Mouse (Mus musculus) left cerebral cortex, adult 11 months (tissue): ENCODE measurements at regions not wholly inside any gene's neighbourhood (a gene's known extent, or its start where the extent isn't known, plus 50 kb on each side); places are given as distances from the start of the nearest gene placed in this dataset.

Source experiments
- DNase-seq: peaks from one replicate; pipeline ENCODE4 v3.0.0; 2022; ENCODE audit warnings: low spot score

GRCm38 (mm10) chr2:169035315-169035714 is 79.9 kb upstream of the Zfp64 start:
- no peak for DNase-seq

- no peak for DNase-seq
Observed at GRCm38 (mm10) chr2:169033997-169034396, 78.6 kb upstream of the Zfp64 start.

- no peak for DNase-seq
Observed at GRCm38 (mm10) chr2:169033181-169033580, 77.8 kb upstream of the Zfp64 start.

- no peak for DNase-seq
Observed at GRCm38 (mm10) chr2:169028531-169029114, 73.2 kb upstream of the Zfp64 start.

- DNase-seq, result no peak
Observed at GRCm38 (mm10) chr2:169019037-169019436, 63.6 kb upstream of the Zfp64 start.

GRCm38 (mm10) chr2:169010271-169010670 is 54.9 kb upstream of the Zfp64 start:
- DNase-seq, result no peak

- DNase-seq, result no peak
Observed at GRCm38 (mm10) chr2:169008756-169009155, 53.4 kb upstream of the Zfp64 start.

- DNase-seq, result no peak
Observed at GRCm38 (mm10) chr2:169008333-169008732, 52.9 kb upstream of the Zfp64 start.

GRCm38 (mm10) chr2:169006549-169006948 is 51.2 kb upstream of the Zfp64 start:
- DNase-seq, result no peak

GRCm38 (mm10) chr2:169005810-169006209 is 50.4 kb upstream of the Zfp64 start:
- no peak for DNase-seq
